Mouse (Mus musculus) urinary bladder, postnatal 25 days (tissue): ENCODE data around the gene Prss2.
"Not testable (repeated sequence)": the region's sequence is repeated elsewhere in the genome, so short reads cannot be mapped to it uniquely, and the experiment has no call there.

Experiments used
- DNase-seq: peaks from one replicate; pipeline ENCODE4 v3.0.0; 2022; ENCODE audit warnings: low spot score

The Prss2 gene

GRCm38 (mm10) chr6:41554295-41555169, 32.9 kb downstream of the Prss2 start:
- no peak for DNase-seq

GRCm38 (mm10) chr6:41556389-41556788, 34.8 kb downstream of the Prss2 start:
- DNase-seq, result no peak

- no peak for DNase-seq
These were observed 35.9 kb downstream of the Prss2 start for GRCm38 (mm10) chr6:41557468-41557867.

GRCm38 (mm10) chr6:41558271-41558670, 36.7 kb downstream of the Prss2 start:
- DNase-seq, result no peak

- no peak for DNase-seq
These were observed 37.7 kb downstream of the Prss2 start for GRCm38 (mm10) chr6:41559331-41559730.

- no peak for DNase-seq
These were observed 38.7 kb downstream of the Prss2 start for GRCm38 (mm10) chr6:41560273-41560672.

GRCm38 (mm10) chr6:41562598-41562997, 41.0 kb downstream of the Prss2 start:
- DNase-seq, result no peak

- not testable (repeated sequence) for DNase-seq
These were observed 41.7 kb downstream of the Prss2 start for GRCm38 (mm10) chr6:41563104-41563951.

DNA sequence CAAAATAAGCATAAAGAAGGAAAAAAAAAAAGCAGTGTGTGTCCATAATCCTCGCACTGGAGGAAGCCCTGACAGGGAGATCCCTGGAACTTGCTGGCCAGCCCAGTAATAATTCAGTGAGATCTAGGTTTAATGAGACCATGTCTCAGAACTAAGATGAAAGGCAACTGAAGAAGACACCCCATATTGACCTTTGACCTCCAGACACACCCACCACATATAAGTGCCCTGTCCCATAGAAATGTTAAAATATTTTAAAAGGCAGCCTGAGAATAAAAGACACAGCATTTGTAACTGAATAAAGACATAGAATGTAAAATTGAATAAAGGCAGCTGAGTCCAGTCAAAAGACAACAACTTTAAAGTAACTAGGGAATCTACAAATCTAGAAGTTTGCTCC, 43.7 kb downstream of the Prss2 start:
- no peak for DNase-seq

DNA sequence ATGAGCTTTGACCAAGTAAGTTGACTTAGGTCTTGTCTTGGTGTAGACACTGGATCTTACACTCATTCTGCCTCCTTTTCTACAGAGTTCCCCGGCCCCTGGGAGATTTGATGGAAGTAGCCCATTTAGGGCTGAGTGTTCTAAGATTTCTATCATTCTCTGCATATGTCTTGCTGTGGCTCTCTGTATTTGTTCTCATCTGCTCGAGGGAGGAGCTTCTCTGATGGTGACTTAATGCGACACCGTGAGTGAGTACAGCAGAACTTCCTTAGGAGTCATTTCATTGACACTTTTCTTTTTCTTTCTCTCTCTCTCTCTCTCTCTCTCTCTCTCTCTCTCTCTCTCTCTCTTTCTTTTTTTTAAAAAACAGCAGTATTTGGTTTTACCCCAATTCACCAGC, 45.4 kb downstream of the Prss2 start:
- DNase-seq, result no peak

DNA sequence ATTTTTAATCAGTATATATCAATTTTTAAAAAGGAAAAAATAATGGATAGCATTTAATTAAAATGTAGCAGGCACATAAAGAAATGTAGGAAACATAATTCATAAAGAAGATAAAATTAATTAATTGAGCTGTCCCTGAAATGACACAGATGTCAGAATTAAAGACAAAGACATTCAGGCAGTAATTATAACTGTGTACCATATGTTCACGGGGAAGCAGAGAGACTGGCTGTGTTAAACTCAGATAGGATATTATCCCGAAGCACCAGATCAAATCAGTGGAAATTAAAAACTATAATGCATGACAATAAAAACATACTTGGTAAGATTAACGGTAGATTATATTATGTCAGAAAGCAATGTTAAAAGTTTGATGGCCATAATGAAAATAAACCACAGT, 47.5 kb downstream of the Prss2 start:
- no peak for DNase-seq
